Mouse (Mus musculus) midbrain, embryonic 15.5 days (tissue): Measurements from ENCODE around the gene Anks3. TPM values are rescaled to one million over a fixed set of nuclear protein-coding genes. Genes with fewer than 3 reads are reported as not detected.

ENCODE experiments used
- ATAC-seq: fragments of 200-750 bp; cut with Nextera tagmentation; replicated peaks from 2 replicates; pipeline ENCODE4 v1.8.0; 2017; ENCODE audit warnings: moderate TSS enrichment
- H3K27ac ChIP-seq: fragments of 300-500 bp; sonication (generic); 2 replicates; pipeline ENCODE4 v1.5.1; 2015; ENCODE audit warnings: mild to moderate bottlenecking, inconsistent platforms
- H3K27me3 ChIP-seq: fragments of 300-500 bp; sonication (generic); replicated peaks from 2 replicates; pipeline ENCODE4 v1.6.1; 2015; ENCODE audit warnings: inconsistent platforms
- H3K36me3 ChIP-seq: fragments of 300-500 bp; sonication (generic); replicated peaks from 2 replicates; pipeline ENCODE4 v1.6.1; 2015; ENCODE audit warnings: inconsistent platforms
- H3K4me1 ChIP-seq: fragments of 300-500 bp; sonication (generic); 2 replicates; pipeline ENCODE4 v1.6.1; 2015; ENCODE audit warnings: inconsistent platforms
- H3K4me2 ChIP-seq: fragments of 300-500 bp; sonication (generic); 2 replicates; pipeline ENCODE4 v1.6.1; 2015; ENCODE audit warnings: inconsistent platforms, mild to moderate bottlenecking, moderate library complexity
- H3K4me3 ChIP-seq: fragments of 300-500 bp; sonication (generic); 2 replicates; pipeline ENCODE4 v1.5.1; 2015; ENCODE audit warnings: mild to moderate bottlenecking, inconsistent platforms
- H3K9ac ChIP-seq: fragments of 300-500 bp; sonication (generic); 2 replicates; pipeline ENCODE4 v1.6.1; 2015; ENCODE audit warnings: mild to moderate bottlenecking, inconsistent platforms
- H3K9me3 ChIP-seq: fragments of 300-500 bp; sonication (generic); 2 replicates; pipeline ENCODE4 v1.6.1; 2016; ENCODE audit warnings: inconsistent platforms
- WGBS: fragments of 180-500 bp; shearing (Covaris S2); methylation state at CpG from one replicate; pipeline ENCODE4 v1.1.7; 2015; ENCODE audit warnings: mixed read lengths; 5-methylcytosine and 5-hydroxymethylcytosine counted together
- polyA plus RNA-seq: library from polyadenylated mRNA; unstranded; fragments of >200 nt; fragmentation: Nextera tagmentation; extraction: Ambion mirVana; gene quantifications from 2 replicates; pipeline ENCODE4 v1.2.1, GENCODE M21; 2015

Anks3 gene
- polyA plus RNA-seq, 1 experiment from 2014 or later: 86.3 TPM

DNA sequence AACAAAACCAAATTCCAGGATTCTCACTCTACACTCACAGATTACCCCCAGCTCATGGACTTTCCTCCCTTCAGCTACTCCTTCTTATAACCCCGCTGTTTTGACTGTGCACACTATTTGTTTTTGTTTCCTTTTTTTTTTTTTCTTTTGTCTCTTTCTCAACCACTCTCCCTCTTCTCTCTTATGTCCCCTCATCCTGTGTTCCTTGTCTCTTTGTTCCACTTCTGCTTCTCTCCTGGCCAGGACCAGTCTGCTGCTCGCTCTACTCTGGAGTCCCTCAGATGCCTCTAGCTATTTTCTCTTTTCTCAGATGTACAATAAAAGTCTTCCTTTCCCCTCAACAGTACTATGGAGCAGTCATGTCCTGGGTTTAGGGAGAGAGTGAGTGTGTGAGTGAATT lies 61.6 kb downstream of the Anks3 start:
- Histone ChIP-seq H3K4me3 (no peak overlapping the region), H3K9ac (no peak overlapping the region), H3K4me1 (no peaks in the 10 kb centered on the region), H3K27ac (no peak overlapping the region), H3K4me2 (no peak overlapping the region), H3K36me3 (no peaks in the 10 kb centered on the region), H3K27me3 (no peaks in the 10 kb centered on the region), H3K9me3 (no peaks in the 10 kb centered on the region)
- ATAC-seq: no peak
- 88% methylated on average over 2 of the region's 2 CpGs for WGBS

DNA sequence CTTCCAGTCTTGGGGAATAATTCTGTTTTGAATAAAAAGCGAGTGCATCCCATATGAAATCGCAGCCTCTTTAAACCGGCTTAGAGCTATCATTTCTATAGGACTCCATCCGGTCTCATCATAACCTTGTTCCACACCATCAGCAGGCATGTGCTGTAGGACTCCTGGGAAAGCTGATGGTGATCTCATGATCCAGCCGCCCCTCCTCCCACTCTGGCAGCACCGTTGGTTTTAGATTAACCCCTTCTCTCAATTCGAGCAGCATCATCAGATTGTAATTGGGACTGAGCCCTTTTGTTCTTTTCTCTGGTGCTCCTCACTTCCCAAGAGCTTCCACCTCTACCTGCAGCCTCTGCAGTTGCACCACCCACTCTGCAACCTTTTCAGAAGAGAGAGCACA lies 62.8 kb downstream of the Anks3 start:
- Histone ChIP-seq H3K27me3 (no peaks in the 10 kb centered on the region), H3K27ac (no peak overlapping the region), H3K9ac (no peak overlapping the region), H3K4me2 (no peak overlapping the region), H3K9me3 (no peaks in the 10 kb centered on the region), H3K4me1 (0 out of 2 replicates have a peak, but pooled peaks cover 5% of the 10 kb centered on the region), H3K36me3 (no peaks in the 10 kb centered on the region), H3K4me3 (no peak overlapping the region)
- 55% methylated on average over 7 of the region's 7 CpGs for WGBS
- no peak for ATAC-seq

DNA sequence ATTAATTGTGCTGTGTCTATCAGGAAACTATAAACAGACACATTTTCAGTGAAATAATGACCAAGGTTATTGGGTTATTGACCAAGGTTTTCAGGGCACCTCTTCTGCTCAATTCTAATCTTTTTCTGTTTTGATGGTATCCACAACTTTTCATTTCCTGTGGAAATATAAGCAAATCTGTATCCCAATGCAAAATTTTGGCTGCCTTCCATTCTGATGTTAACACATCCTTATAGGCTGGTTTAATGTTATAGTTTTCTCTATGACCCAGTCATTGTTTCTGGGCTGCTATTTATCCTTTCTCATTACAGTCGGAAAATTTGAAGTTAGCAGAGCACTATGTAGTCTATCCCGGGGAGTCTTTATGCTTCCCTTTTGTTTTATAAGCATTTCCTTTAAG lies 64.3 kb downstream of the Anks3 start:
- H3K27me3 ChIP-seq: no peaks in the 10 kb centered on the region
- 0 out of 2 replicates have a peak, but pooled peaks cover 5% of the 10 kb centered on the region for H3K4me1 ChIP-seq
- no peaks in the 10 kb centered on the region for H3K36me3 ChIP-seq
- no peak for ATAC-seq
- H3K4me3 ChIP-seq: no peak overlapping the region
- no peak overlapping the region for H3K9ac ChIP-seq
- no peak overlapping the region for H3K27ac ChIP-seq
- H3K9me3 ChIP-seq: no peaks in the 10 kb centered on the region
- no peak overlapping the region for H3K4me2 ChIP-seq
- WGBS: 84% methylated on average over 2 of the region's 2 CpGs

DNA sequence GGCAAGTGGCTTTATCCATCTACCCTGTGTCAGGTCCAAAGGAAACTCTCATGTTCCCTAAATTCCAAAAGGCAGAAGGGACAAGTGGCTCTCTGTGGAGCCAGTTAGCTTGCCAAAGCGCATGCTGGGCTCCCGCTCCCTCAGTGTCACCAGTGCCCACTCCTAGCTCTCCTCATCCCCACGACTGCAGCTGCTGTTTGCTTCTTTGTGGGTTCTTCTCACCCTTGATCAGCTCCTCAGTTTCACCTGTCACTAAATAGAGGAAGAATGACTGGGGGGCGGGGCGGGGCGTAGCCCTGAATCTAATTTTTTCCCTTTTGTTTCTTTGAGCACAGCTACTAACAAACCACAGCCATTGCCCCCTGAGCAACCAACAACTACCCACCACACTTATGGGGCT lies 65.1 kb downstream of the Anks3 start:
- ATAC-seq: no peak
- whole genome bisulfite sequencing: 85% methylated on average over 6 of the region's 6 CpGs
- H3K36me3 ChIP-seq: no peaks in the 10 kb centered on the region
- H3K9ac ChIP-seq: no peak overlapping the region
- no peak overlapping the region for H3K4me3 ChIP-seq
- H3K27me3 ChIP-seq: no peaks in the 10 kb centered on the region
- H3K27ac ChIP-seq: no peak overlapping the region
- H3K4me1 ChIP-seq: 0 out of 2 replicates have a peak, but pooled peaks cover 5% of the 10 kb centered on the region
- H3K4me2 ChIP-seq: no peak overlapping the region
- H3K9me3 ChIP-seq: no peaks in the 10 kb centered on the region

DNA sequence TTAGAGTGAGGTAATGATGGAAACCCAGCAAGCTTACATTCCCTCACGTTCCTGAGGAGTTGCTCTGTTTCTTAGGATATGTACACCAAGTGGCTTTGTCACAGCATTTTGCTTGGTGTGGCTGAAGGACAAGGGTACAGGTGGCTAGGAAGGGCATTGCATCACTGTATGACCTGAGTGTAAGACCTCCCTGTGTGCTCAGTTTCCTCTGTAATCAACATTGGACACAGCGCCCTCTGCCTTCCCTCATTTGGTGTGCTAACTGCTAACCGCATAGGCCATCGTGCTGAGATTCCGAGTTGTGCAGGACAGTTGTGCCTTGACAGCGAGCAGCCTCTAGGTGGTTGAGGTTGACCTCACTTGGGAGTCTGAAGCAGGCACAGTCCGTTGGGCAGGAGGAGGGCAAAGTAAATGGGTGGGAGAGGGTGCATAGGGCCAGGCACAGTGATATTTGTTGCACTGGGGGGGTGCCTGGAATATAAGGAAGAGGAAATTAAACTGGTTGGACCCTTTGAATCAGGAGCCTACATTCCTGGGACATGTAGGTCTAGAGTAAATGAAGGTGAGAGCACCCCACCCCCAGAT lies 66.8 kb downstream of the Anks3 start:
- H3K4me2 ChIP-seq: no peak overlapping the region
- H3K36me3 ChIP-seq: no peaks in the 10 kb centered on the region
- no peak overlapping the region for H3K9ac ChIP-seq
- H3K9me3 ChIP-seq: no peaks in the 10 kb centered on the region
- 61% methylated on average over 7 of the region's 7 CpGs for WGBS
- H3K4me3 ChIP-seq: no peak overlapping the region
- ATAC-seq: no peak
- H3K27ac ChIP-seq: no peak overlapping the region
- H3K4me1 ChIP-seq: 0 out of 2 replicates have a peak, but pooled peaks cover 5% of the 10 kb centered on the region
- H3K27me3 ChIP-seq: no peaks in the 10 kb centered on the region

DNA sequence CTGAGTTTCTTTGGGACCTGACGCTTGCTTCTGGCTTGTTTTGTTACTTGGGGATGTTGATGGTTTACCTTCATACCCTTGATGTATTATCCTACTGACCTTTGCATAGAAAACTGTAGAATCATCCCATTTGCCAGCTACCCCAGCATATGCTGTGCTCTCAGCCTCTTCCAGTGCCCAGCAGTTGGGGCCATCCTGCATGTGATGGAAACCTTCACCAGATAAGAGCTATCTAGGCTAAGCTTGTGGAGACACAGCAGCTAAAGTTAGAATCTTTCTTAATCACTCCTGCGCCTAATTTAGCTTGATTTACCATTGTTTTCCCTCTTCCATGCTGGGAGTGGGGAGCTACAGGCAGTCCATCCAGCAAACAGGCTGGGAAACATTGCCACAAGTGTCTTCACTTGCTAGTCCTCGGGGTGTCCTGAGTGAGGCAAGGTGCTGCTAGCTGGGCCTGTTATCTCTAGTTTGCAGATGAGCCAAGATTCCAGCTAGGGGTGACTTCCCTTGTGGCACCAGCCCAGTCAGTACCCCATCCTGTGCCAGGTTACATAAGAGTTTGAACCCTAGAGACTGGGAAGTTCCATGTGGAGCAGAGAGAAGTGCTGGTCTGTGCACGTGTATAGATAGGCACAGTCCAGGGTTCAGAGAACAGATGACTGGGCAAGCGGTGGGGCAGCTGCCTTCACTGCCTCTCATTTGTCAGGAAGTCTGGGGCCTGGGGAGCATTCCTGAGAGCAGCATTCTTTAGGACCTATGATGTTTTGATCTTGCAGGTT lies 67.6 kb downstream of the Anks3 start:
- WGBS: 77% methylated on average over 5 of the region's 5 CpGs
- Histone ChIP-seq H3K4me2 (no peak overlapping the region), H3K9me3 (no peaks in the 10 kb centered on the region), H3K4me3 (no peak overlapping the region), H3K4me1 (0 out of 2 replicates have a peak, but pooled peaks cover 5% of the 10 kb centered on the region), H3K27me3 (no peaks in the 10 kb centered on the region), H3K27ac (no peak overlapping the region), H3K9ac (no peak overlapping the region), H3K36me3 (no peaks in the 10 kb centered on the region)
- ATAC-seq: 0 out of 2 replicates have a peak, but pooled peaks have one; percentile 24

DNA sequence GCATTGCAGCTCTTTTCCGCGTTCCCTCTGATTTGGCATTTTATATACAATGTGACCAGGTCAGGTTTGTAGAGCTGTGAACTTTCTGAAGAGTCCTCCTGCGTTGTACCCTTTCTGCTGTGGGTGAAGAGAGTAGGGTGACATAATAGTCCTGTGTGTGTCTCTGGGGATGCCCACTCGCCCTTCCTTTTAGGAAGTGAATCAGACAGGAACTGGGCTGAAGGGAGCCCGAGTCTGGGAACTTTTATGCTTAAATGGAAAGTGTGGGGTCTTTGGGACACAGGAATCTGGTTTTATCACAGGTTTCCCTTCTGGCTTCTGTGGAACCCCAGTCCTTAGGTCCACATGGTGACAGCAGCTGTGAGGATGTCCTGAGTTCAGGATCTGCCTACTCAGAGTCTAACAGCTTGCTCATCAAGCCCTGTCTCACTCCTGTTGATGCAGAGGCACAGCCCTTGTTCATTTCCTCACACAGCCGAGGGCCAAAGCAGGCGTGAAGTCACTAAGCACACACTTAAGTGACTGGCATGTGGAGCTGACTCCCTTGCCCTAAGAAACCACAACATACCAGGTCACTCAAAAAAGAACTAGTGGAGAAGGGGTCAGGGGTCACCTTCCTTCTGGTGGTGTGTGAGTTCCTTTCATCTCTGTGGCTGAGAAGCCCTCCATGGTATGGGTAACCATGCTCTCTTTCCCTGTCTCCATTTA lies 69.7 kb downstream of the Anks3 start:
- Histone ChIP-seq H3K4me2 (no peak overlapping the region), H3K27ac (no peak overlapping the region), H3K36me3 (no peaks in the 10 kb centered on the region), H3K4me1 (peaks cover 13% of the 10 kb centered on the region), H3K9ac (no peak overlapping the region), H3K9me3 (no peaks in the 10 kb centered on the region), H3K4me3 (no peak overlapping the region), H3K27me3 (no peaks in the 10 kb centered on the region)
- no peak for ATAC-seq
- 87% methylated on average over 7 of the region's 7 CpGs for WGBS

DNA sequence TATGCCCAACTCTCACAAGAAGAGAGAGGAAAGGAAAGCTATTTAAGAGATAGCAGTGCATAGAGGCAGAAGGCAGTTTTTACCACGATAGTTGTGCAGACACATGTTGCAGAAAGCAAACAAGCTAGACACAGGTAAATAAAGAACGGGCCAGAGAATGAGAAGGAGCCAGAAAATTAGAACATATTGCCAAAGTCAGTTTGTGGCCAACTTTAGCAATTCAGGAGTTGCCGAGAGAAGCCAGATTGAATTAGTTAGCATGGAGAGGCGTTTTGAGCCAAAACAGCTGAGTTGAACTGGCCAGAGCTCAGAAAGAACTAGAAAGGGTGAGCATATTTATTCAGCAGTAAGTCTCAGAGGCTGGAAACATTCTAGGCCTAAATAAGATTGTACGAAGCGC lies 71.8 kb downstream of the Anks3 start:
- no peak for ATAC-seq
- H3K27ac ChIP-seq: no peak overlapping the region
- H3K36me3 ChIP-seq: no peaks in the 10 kb centered on the region
- no peaks in the 10 kb centered on the region for H3K27me3 ChIP-seq
- no peaks in the 10 kb centered on the region for H3K9me3 ChIP-seq
- H3K9ac ChIP-seq: no peak overlapping the region
- no peak overlapping the region for H3K4me2 ChIP-seq
- H3K4me1 ChIP-seq: peaks cover 30% of the 10 kb centered on the region
- WGBS: 90% methylated on average over 6 of the region's 6 CpGs
- no peak overlapping the region for H3K4me3 ChIP-seq

Other genes with a start within 250 kb of the Anks3 start
- 78.3 and 79.6 TPM in 2 replicates for gene Nmral1, start 244.8 kb downstream of the Anks3 start, polyA plus RNA-seq
- gene Hmox2, start 237.8 kb downstream of the Anks3 start, polyA plus RNA-seq: 101 and 103 TPM in 2 replicates
- 130 and 132 TPM in 2 replicates for gene Cdip1, start 173.9 kb downstream of the Anks3 start, polyA plus RNA-seq
- 0.19 and 0.52 TPM in 2 replicates for gene 4930562C15Rik, start 128.8 kb downstream of the Anks3 start, polyA plus RNA-seq
- 58.2 and 58.7 TPM in 2 replicates for gene Ubald1, start 83.9 kb downstream of the Anks3 start, polyA plus RNA-seq
- gene Mgrn1, start 78.0 kb downstream of the Anks3 start, polyA plus RNA-seq: 124 and 131 TPM in 2 replicates
- gene Nudt16l1, start 25.4 kb downstream of the Anks3 start, polyA plus RNA-seq: 123 and 132 TPM in 2 replicates
- not detected in 2 replicates for gene Sept12, start 33.6 kb upstream of the Anks3 start, polyA plus RNA-seq
- 1.6 and 2.0 TPM in 2 replicates for gene Smim22, start 43.1 kb upstream of the Anks3 start, polyA plus RNA-seq
- gene Rogdi, start 49.3 kb upstream of the Anks3 start, polyA plus RNA-seq: 157 TPM in 2 replicates
- gene Glyr1, start 85.7 kb upstream of the Anks3 start, polyA plus RNA-seq: 201 and 207 TPM in 2 replicates
- gene Ubn1, start 85.9 kb upstream of the Anks3 start, polyA plus RNA-seq: 15.1 and 16.0 TPM in 2 replicates
- 0.09 and 0.39 TPM in 2 replicates for gene Ppl, start 168.2 kb upstream of the Anks3 start, polyA plus RNA-seq
- gene Sec14l5, start 182.9 kb upstream of the Anks3 start, polyA plus RNA-seq: 0.60 and 0.83 TPM in 2 replicates
- gene Nagpa, start 239.8 kb upstream of the Anks3 start, polyA plus RNA-seq: 11.4 and 14.3 TPM in 2 replicates